Mouse (Mus musculus): Measurements from ENCODE around the gene Olfr247.
"Not testable (repeated sequence)": the region's sequence is repeated elsewhere in the genome, so short reads cannot be mapped to it uniquely, and the experiment has no call there.

GRCm38 (mm10) chr10:129981867-129982266 is 5.9 kb upstream of the Olfr247 start:
- not testable (repeated sequence) for TF ChIP-seq CTCF (IDR thresholded peaks at IDR 0.05; ENCODE audit: borderline replicate concordance, extremely low read depth, insufficient read depth, insufficient read length); POLR2A (IDR thresholded peaks at IDR 0.05; ENCODE audit: borderline replicate concordance, extremely low read depth, insufficient read depth, insufficient read length, poor library complexity, severe bottlenecking)
